ENCODE assay signal across 10 mouse cellular contexts in the genomic region with DNA sequence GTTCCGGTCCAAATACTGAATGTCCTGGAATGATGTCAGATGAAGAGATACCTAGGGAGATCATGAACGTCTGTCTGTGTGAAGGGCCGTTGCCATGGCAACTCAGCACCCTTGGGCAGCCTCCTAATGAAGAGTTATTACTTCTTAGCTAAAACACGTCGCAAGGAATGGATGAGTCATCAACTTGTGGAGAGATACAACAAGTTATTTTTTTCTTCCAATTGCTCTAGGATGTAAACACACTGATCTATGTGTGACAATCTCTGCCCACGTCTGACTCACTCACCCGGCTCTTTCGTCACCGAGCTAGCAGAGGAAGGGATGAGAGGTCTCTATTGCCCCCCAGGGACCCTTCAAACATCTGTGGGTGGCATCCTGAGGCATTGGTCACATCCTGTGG.
DNase-seq lines count a peak whose midpoint lies in the region; ATAC-seq lines count a peak whose summit lies in the region.
"Had no signal": no experiment of that assay in that cellular context is flagged by ENCODE, and none has a peak within 500 bp of the region (broad histone marks: within the 10 kb centered on the region; RNA-seq: fewer than 3 reads in every experiment).

No protein-coding gene starts in this region.

- no peaks in the 10 kb centered on the region for H3K9me3 ChIP-seq in hindbrain, embryonic 15.5 days
- H3K9me3 ChIP-seq in hindbrain, embryonic 12.5 days (replicated peaks): no peaks in the 10 kb centered on the region
- no peaks in the 10 kb centered on the region for H3K9me3 ChIP-seq in embryonic facial prominence, embryonic 15.5 days (replicated peaks)
- H3K9me3 ChIP-seq in liver, embryonic 11.5 days (ENCODE audit: control insufficient read depth, low read length): no peaks in the 10 kb centered on the region
- no peaks in the 10 kb centered on the region for H3K9me3 ChIP-seq in limb, embryonic 10.5 days (replicated peaks)

- H3K27me3 ChIP-seq in hindbrain, embryonic 15.5 days: 0 out of 2 replicates have a peak, but pooled peaks cover 8% of the 10 kb centered on the region
- H3K27me3 ChIP-seq in hindbrain, embryonic 12.5 days: peaks cover 49% of the 10 kb centered on the region
- no peaks in the 10 kb centered on the region for H3K27me3 ChIP-seq in embryonic facial prominence, embryonic 15.5 days
- H3K27me3 ChIP-seq in liver, embryonic 11.5 days (replicated peaks; ENCODE audit: control insufficient read depth, insufficient read depth, low read length): 0 out of 2 replicates have a peak, but pooled peaks cover 5% of the 10 kb centered on the region
- no peaks in the 10 kb centered on the region for H3K27me3 ChIP-seq in limb, embryonic 10.5 days (ENCODE audit: low read depth, poor library complexity, severe bottlenecking)

- peak; percentile 96 for DNase-seq in 3T3-L1 (ENCODE audit: low read depth, low spot score)
- DNase-seq in liver, embryonic 11.5 days (ENCODE audit: low spot score): no peak
- no peak for DNase-seq in limb, embryonic 10.5 days (ENCODE audit: low spot score)
- no peak for DNase-seq in gastrocnemius, postnatal 36 days
- DNase-seq: lung, adult 18-20 months had no signal

- no peak overlapping the region for H3K27ac ChIP-seq in hindbrain, embryonic 15.5 days (replicated peaks)
- H3K27ac ChIP-seq in hindbrain, embryonic 12.5 days: no peak overlapping the region
- H3K27ac ChIP-seq in embryonic facial prominence, embryonic 15.5 days (replicated peaks): peak overlapping the region; percentile 28; the same call in 1 of the 2 replicates
- H3K27ac ChIP-seq in liver, embryonic 11.5 days (ENCODE audit: low read depth, low read length): no peak overlapping the region
- H3K27ac ChIP-seq in limb, embryonic 10.5 days: no peak overlapping the region
- H3K27ac ChIP-seq: stomach, postnatal 0 days had no signal

- intact Hi-C loops in gastrocnemius, postnatal 36 days (cut with DNase I): no loop called here

- no peak overlapping the region for H3K4me3 ChIP-seq in hindbrain, embryonic 15.5 days
- H3K4me3 ChIP-seq in hindbrain, embryonic 12.5 days: no peak overlapping the region
- H3K4me3 ChIP-seq in embryonic facial prominence, embryonic 15.5 days (replicated peaks): no peak overlapping the region
- H3K4me3 ChIP-seq in liver, embryonic 11.5 days (ENCODE audit: low read depth, low read length): no peak overlapping the region
- no peak overlapping the region for H3K4me3 ChIP-seq in limb, embryonic 10.5 days

- 38% methylated on average over 9 of the region's 9 CpGs for WGBS in hindbrain, embryonic 15.5 days
- WGBS in hindbrain, embryonic 12.5 days: 54% methylated on average over 9 of the region's 9 CpGs
- 32% methylated on average over 9 of the region's 9 CpGs for WGBS in embryonic facial prominence, embryonic 15.5 days
- 50% methylated on average over 9 of the region's 9 CpGs for WGBS in liver, embryonic 11.5 days
- WGBS in limb, embryonic 10.5 days: 53% methylated on average over 9 of the region's 9 CpGs

- H3K4me1 ChIP-seq in hindbrain, embryonic 15.5 days (replicated peaks): peaks cover 10% of the 10 kb centered on the region
- H3K4me1 ChIP-seq in hindbrain, embryonic 12.5 days: peaks cover 18% of the 10 kb centered on the region
- H3K4me1 ChIP-seq in embryonic facial prominence, embryonic 15.5 days: peaks cover 12% of the 10 kb centered on the region
- peaks cover 13% of the 10 kb centered on the region for H3K4me1 ChIP-seq in liver, embryonic 11.5 days (replicated peaks; ENCODE audit: control insufficient read depth, insufficient read depth, low read length)
- H3K4me1 ChIP-seq in limb, embryonic 10.5 days: peaks cover 22% of the 10 kb centered on the region

- peak; percentile 52 for ATAC-seq in hindbrain, embryonic 15.5 days (ENCODE audit: low FRiP score, low read depth)
- no peak for ATAC-seq in hindbrain, embryonic 12.5 days (ENCODE audit: low FRiP score)
- ATAC-seq in CD4-positive, CD25-positive, alpha-beta regulatory T cell, adult 4 months: peak; percentile 74
- no peak; the same call in 1 of the 2 replicates for ATAC-seq in embryonic facial prominence, embryonic 15.5 days (ENCODE audit: insufficient number of reproducible peaks, low FRiP score, low TSS enrichment, low read depth)
- no peak for ATAC-seq in liver, embryonic 11.5 days (replicated peaks; ENCODE audit: low FRiP score)

- no peak overlapping the region for H3K9ac ChIP-seq in hindbrain, embryonic 15.5 days
- no peak overlapping the region for H3K9ac ChIP-seq in hindbrain, embryonic 12.5 days
- no peak overlapping the region for H3K9ac ChIP-seq in embryonic facial prominence, embryonic 15.5 days
- H3K9ac ChIP-seq in liver, embryonic 11.5 days (ENCODE audit: low read depth, low read length): no peak overlapping the region

- no peaks in the 10 kb centered on the region for H3K36me3 ChIP-seq in hindbrain, embryonic 15.5 days
- H3K36me3 ChIP-seq in hindbrain, embryonic 12.5 days: no peaks in the 10 kb centered on the region
- H3K36me3 ChIP-seq in embryonic facial prominence, embryonic 15.5 days: no peaks in the 10 kb centered on the region
- no peaks in the 10 kb centered on the region for H3K36me3 ChIP-seq in liver, embryonic 11.5 days (ENCODE audit: control insufficient read depth, insufficient read depth, low read length)
- H3K36me3 ChIP-seq in limb, embryonic 10.5 days: no peaks in the 10 kb centered on the region

- H3K4me2 ChIP-seq in hindbrain, embryonic 15.5 days: no peak overlapping the region
- no peak overlapping the region for H3K4me2 ChIP-seq in hindbrain, embryonic 12.5 days (replicated peaks)
- no peak overlapping the region for H3K4me2 ChIP-seq in embryonic facial prominence, embryonic 15.5 days (replicated peaks)
- no peak overlapping the region for H3K4me2 ChIP-seq in liver, embryonic 11.5 days

Comparison
In these comparisons a context has a peak if more than half of its experiments do, and no peak if none do; other contexts are left out.
1. ATAC-seq: peak in hindbrain, embryonic 15.5 days (single experiment) and CD4-positive, CD25-positive, alpha-beta regulatory T cell, adult 4 months (single experiment); none in hindbrain, embryonic 12.5 days (single experiment), embryonic facial prominence, embryonic 15.5 days (single experiment) and liver, embryonic 11.5 days (single experiment).